In the genomic region with DNA sequence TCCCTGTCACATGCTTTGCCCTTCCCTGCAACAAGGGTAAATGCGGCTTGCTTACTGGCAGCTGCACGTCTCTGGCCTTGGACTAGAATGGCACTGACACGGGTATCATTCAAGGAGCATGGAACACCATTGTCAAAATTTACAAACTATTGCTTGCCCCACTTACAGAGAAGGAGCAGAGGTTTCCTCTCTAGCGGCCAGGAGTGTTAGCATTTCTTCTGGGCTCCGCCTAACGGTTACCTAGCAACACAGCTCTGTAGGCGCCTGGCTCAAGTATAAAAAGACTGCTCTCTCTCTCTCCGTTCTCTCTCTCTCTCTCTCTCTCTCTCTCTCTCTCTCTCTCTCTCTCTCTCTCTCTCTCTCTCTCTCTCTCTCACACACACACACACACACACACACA, we compare ENCODE assay signal across 11 mouse cellular contexts. TPM values are rescaled to one million over a fixed set of nuclear protein-coding genes. Genes with fewer than 3 reads are reported as not detected.
DNase-seq lines count a peak whose midpoint lies in the region; ATAC-seq and TF ChIP-seq lines count a peak whose summit lies in the region.
"Had no signal": no experiment of that assay in that cellular context is flagged by ENCODE, and none has a peak within 500 bp of the region (broad histone marks: within the 10 kb centered on the region; RNA-seq: fewer than 3 reads in every experiment).

No protein-coding gene starts in this region.

- H3K36me3 ChIP-seq in heart, embryonic 11.5 days (ENCODE audit: control insufficient read depth, insufficient read depth, low read length), result no peaks in the 10 kb centered on the region
- no peaks in the 10 kb centered on the region for H3K36me3 ChIP-seq in stomach, embryonic 15.5 days
- H3K36me3 ChIP-seq in stomach, postnatal 0 days (ENCODE audit: control insufficient read depth, insufficient read depth, low read length), result no peaks in the 10 kb centered on the region
- no peaks in the 10 kb centered on the region for H3K36me3 ChIP-seq in forebrain, postnatal 0 days (ENCODE audit: insufficient read depth)

- no peak for TF ChIP-seq EP300 in stomach, postnatal 0 days (optimal IDR thresholded peaks at IDR 0.05)

- WGBS in heart, embryonic 11.5 days (ENCODE audit: insufficient replicate concordance), result 20% methylated on average over 8 of the region's 8 CpGs
- 19% methylated on average over 8 of the region's 8 CpGs for WGBS in stomach, embryonic 15.5 days
- 9% methylated on average over 8 of the region's 8 CpGs for WGBS in stomach, postnatal 0 days
- 7% methylated on average over 8 of the region's 8 CpGs for WGBS in forebrain, postnatal 0 days

- peaks cover 6% of the 10 kb centered on the region; the same call in 1 of the 2 replicates for H3K4me1 ChIP-seq in heart, embryonic 11.5 days (ENCODE audit: control insufficient read depth, insufficient read depth, low read length)
- peaks cover 7% of the 10 kb centered on the region; the same call in 1 of the 2 replicates for H3K4me1 ChIP-seq in stomach, embryonic 15.5 days
- no peaks in the 10 kb centered on the region for H3K4me1 ChIP-seq in stomach, postnatal 0 days (replicated peaks; ENCODE audit: control insufficient read depth, insufficient read depth)
- H3K4me1 ChIP-seq in forebrain, postnatal 0 days (ENCODE audit: insufficient read depth), result peaks cover 4% of the 10 kb centered on the region; the same call in 1 of the 2 replicates

- TF ChIP-seq CTCF in stomach, postnatal 0 days (IDR thresholded peaks at IDR 0.05; ENCODE audit: low read depth), result no peak
- peak; percentile 19; the same call in 1 of the 2 replicates for TF ChIP-seq CTCF in forebrain, postnatal 0 days (IDR thresholded peaks at IDR 0.05; ENCODE audit: low read depth)

- H3K4me3 ChIP-seq in heart, embryonic 11.5 days (ENCODE audit: low read depth, low read length), result no peak overlapping the region
- no peak overlapping the region for H3K4me3 ChIP-seq in stomach, embryonic 15.5 days (replicated peaks)
- no peak overlapping the region for H3K4me3 ChIP-seq in stomach, postnatal 0 days (ENCODE audit: low read depth, low read length)
- no peak overlapping the region for H3K4me3 ChIP-seq in forebrain, postnatal 0 days (ENCODE audit: low read depth, low read length)
- H3K4me3 ChIP-seq: erythroblast, embryonic 14.5 days had no signal

- ATAC-seq in heart, embryonic 11.5 days (replicated peaks; ENCODE audit: insufficient number of reproducible peaks, low FRiP score, low TSS enrichment), result no peak
- no peak for ATAC-seq in stomach, embryonic 15.5 days (ENCODE audit: insufficient read depth, low FRiP score, low read depth)
- no peak for ATAC-seq in stomach, postnatal 0 days (ENCODE audit: low FRiP score, low TSS enrichment)
- no peak; the same call in 1 of the 2 replicates for ATAC-seq in forebrain, postnatal 0 days
- no peak for ATAC-seq in granulocyte monocyte progenitor cell, adult 5-6 weeks (replicated peaks; ENCODE audit: poor library complexity, severe bottlenecking)

- H3K9ac ChIP-seq in heart, embryonic 11.5 days (ENCODE audit: low read depth, low read length), result no peak overlapping the region
- H3K9ac ChIP-seq in stomach, embryonic 15.5 days, result no peak overlapping the region
- H3K9ac ChIP-seq in stomach, postnatal 0 days (ENCODE audit: low read length), result no peak overlapping the region
- H3K9ac ChIP-seq in forebrain, postnatal 0 days, result no peak overlapping the region

- no peaks in the 10 kb centered on the region for H3K27me3 ChIP-seq in heart, embryonic 11.5 days (ENCODE audit: control insufficient read depth, insufficient read depth, low read length)
- no peaks in the 10 kb centered on the region for H3K27me3 ChIP-seq in stomach, embryonic 15.5 days (replicated peaks)
- H3K27me3 ChIP-seq in stomach, postnatal 0 days (ENCODE audit: control insufficient read depth, insufficient read depth, low read length), result no peaks in the 10 kb centered on the region
- H3K27me3 ChIP-seq in forebrain, postnatal 0 days (ENCODE audit: insufficient read depth, low read length), result no peaks in the 10 kb centered on the region

- peak overlapping the region; percentile 11; the same call in 1 of the 2 replicates for H3K4me2 ChIP-seq in heart, embryonic 11.5 days
- 0 out of 2 replicates have a peak overlapping the region, but pooled peaks have one; percentile 16 for H3K4me2 ChIP-seq in stomach, embryonic 15.5 days
- no peak overlapping the region for H3K4me2 ChIP-seq in stomach, postnatal 0 days (replicated peaks; ENCODE audit: low read depth)
- H3K4me2 ChIP-seq in forebrain, postnatal 0 days (ENCODE audit: low read depth), result 0 out of 2 replicates have a peak overlapping the region, but pooled peaks have one; percentile 19

- DNase-seq in heart, postnatal 4 days, result no peak
- DNase-seq in stomach, postnatal 0 days (ENCODE audit: low spot score), result no peak
- DNase-seq in forebrain, postnatal 0 days, result peak; percentile 69
- DNase-seq in naive thymus-derived CD4-positive, alpha-beta T cell, adult 2 months (ENCODE audit: low read depth), result peak; percentile 74
- no peak for DNase-seq in urinary bladder, postnatal 25 days (ENCODE audit: low spot score)

- H3K27ac ChIP-seq in heart, embryonic 11.5 days (ENCODE audit: low read depth, low read length), result no peak overlapping the region
- no peak overlapping the region for H3K27ac ChIP-seq in stomach, embryonic 15.5 days
- no peak overlapping the region for H3K27ac ChIP-seq in stomach, postnatal 0 days (replicated peaks)
- peak overlapping the region; percentile 45; the same call in 1 of the 2 replicates for H3K27ac ChIP-seq in forebrain, postnatal 0 days (ENCODE audit: low read depth, low read length)
- H3K27ac ChIP-seq: macrophage had no signal

- H3K9me3 ChIP-seq in heart, embryonic 11.5 days (replicated peaks; ENCODE audit: control insufficient read depth, low read length), result peaks cover 3% of the 10 kb centered on the region; the same call in 1 of the 2 replicates
- H3K9me3 ChIP-seq in stomach, embryonic 15.5 days, result no peaks in the 10 kb centered on the region
- H3K9me3 ChIP-seq in stomach, postnatal 0 days (ENCODE audit: control insufficient read depth, low read length), result no peaks in the 10 kb centered on the region
- no peaks in the 10 kb centered on the region for H3K9me3 ChIP-seq in forebrain, postnatal 0 days (ENCODE audit: low read length)

RNA-seq across cellular contexts. Expression of a gene that starts 3.5 kb away (rescaled TPM):
- polyA plus RNA-seq in heart, embryonic 11.5 days (2014; fragmentation: Nextera tagmentation; extraction: Ambion mirVana), result 11.7 and 11.8 TPM in 2 replicates
- total RNA-seq in heart, postnatal 4 days (2021), result 1 to 10 TPM; 8.6 to 8.9 TPM
- polyA plus RNA-seq in stomach, embryonic 15.5 days (2015; fragmentation: Nextera tagmentation; extraction: Ambion mirVana), result 17.8 and 20.9 TPM in 2 replicates
- polyA plus RNA-seq in stomach, postnatal 0 days (2015; fragmentation: Nextera tagmentation; extraction: Ambion mirVana), result 16.8 and 17.1 TPM in 2 replicates
- 11.1 and 18.0 TPM in 2 replicates for total RNA-seq in forebrain, postnatal 0 days (2014; rRNA removed)
- 6.4 and 7.6 TPM in 2 replicates for polyA plus RNA-seq in forebrain, postnatal 0 days (2015; fragmentation: Nextera tagmentation; extraction: Ambion mirVana)
- 10.5 and 22.1 TPM in 2 replicates for total RNA-seq in granulocyte monocyte progenitor cell, adult 5-6 weeks (2014; fragmentation: Nextera tagmentation)
- total RNA-seq in granulocyte monocyte progenitor cell, adult 5-6 weeks (2017), result 10.4 and 10.6 TPM in 2 replicates
- polyA plus RNA-seq: erythroblast, embryonic 14.5 days had no signal

RNA-seq across cellular contexts. Expression of a gene that starts 8.9 kb away (rescaled TPM):
- polyA plus RNA-seq in heart, embryonic 11.5 days (2014; fragmentation: Nextera tagmentation; extraction: Ambion mirVana), result 2.0 and 2.7 TPM in 2 replicates
- total RNA-seq in heart, postnatal 4 days (2021), result 1 to 10 TPM; 2.7 to 2.9 TPM
- 1.0 and 1.1 TPM in 2 replicates for polyA plus RNA-seq in stomach, embryonic 15.5 days (2015; fragmentation: Nextera tagmentation; extraction: Ambion mirVana)
- 1.8 and 2.1 TPM in 2 replicates for polyA plus RNA-seq in stomach, postnatal 0 days (2015; fragmentation: Nextera tagmentation; extraction: Ambion mirVana)
- total RNA-seq in forebrain, postnatal 0 days (2014; rRNA removed), result 0.95 and 1.4 TPM in 2 replicates
- 1.2 TPM in 2 replicates for polyA plus RNA-seq in forebrain, postnatal 0 days (2015; fragmentation: Nextera tagmentation; extraction: Ambion mirVana)
- total RNA-seq in granulocyte monocyte progenitor cell, adult 5-6 weeks (2014; fragmentation: Nextera tagmentation), result not detected in 2 replicates
- not detected in 2 replicates for total RNA-seq in granulocyte monocyte progenitor cell, adult 5-6 weeks (2017)
- polyA plus RNA-seq: erythroblast, embryonic 14.5 days had no signal

RNA-seq across cellular contexts. Expression of a gene that starts 49.6 kb away (rescaled TPM):
- 0.26 TPM in 1 of 2 replicates, not detected in the other for polyA plus RNA-seq in heart, embryonic 11.5 days (2014; fragmentation: Nextera tagmentation; extraction: Ambion mirVana)
- total RNA-seq in heart, postnatal 4 days (2021), result under 1 TPM; 0.29 to 0.61 TPM
- polyA plus RNA-seq in stomach, embryonic 15.5 days (2015; fragmentation: Nextera tagmentation; extraction: Ambion mirVana), result 0.75 and 0.86 TPM in 2 replicates
- polyA plus RNA-seq in stomach, postnatal 0 days (2015; fragmentation: Nextera tagmentation; extraction: Ambion mirVana), result 0.06 and 0.07 TPM in 2 replicates
- 0.08 TPM in 1 of 2 replicates, not detected in the other for total RNA-seq in forebrain, postnatal 0 days (2014; rRNA removed)
- 0.15 and 0.28 TPM in 2 replicates for polyA plus RNA-seq in forebrain, postnatal 0 days (2015; fragmentation: Nextera tagmentation; extraction: Ambion mirVana)
- total RNA-seq in granulocyte monocyte progenitor cell, adult 5-6 weeks (2014; fragmentation: Nextera tagmentation), result not detected in 2 replicates
- total RNA-seq in granulocyte monocyte progenitor cell, adult 5-6 weeks (2017), result not detected in 2 replicates
- total RNA-seq: layer of hippocampus, postnatal 14 days had no signal
- polyA plus RNA-seq: erythroblast, embryonic 14.5 days; macrophage had no signal

Comparison
In these comparisons a context has a peak if more than half of its experiments do, and no peak if none do; other contexts are left out.
1. DNase-seq: peak in forebrain, postnatal 0 days (single experiment) and naive thymus-derived CD4-positive, alpha-beta T cell, adult 2 months (single experiment); none in heart, postnatal 4 days (single experiment), stomach, postnatal 0 days (single experiment) and urinary bladder, postnatal 25 days (single experiment).